Mouse (Mus musculus) kidney, embryonic 15.5 days (tissue): ENCODE results near the gene Olfr279. TPM values are rescaled to one million over a fixed set of nuclear protein-coding genes. Genes with fewer than 3 reads are reported as not detected.

Experiments
- ATAC-seq: fragments of 200-750 bp; cut with Nextera tagmentation; replicated peaks from 2 replicates; pipeline ENCODE4 v1.8.0; 2017; ENCODE audit warnings: moderate TSS enrichment; ENCODE audit not compliant: low FRiP score
- H3K27ac ChIP-seq: fragments of 300-500 bp; sonication (generic); 2 replicates; pipeline ENCODE4 v1.5.1; 2015; ENCODE audit warnings: mild to moderate bottlenecking, inconsistent platforms
- H3K27me3 ChIP-seq: fragments of 300-500 bp; sonication (generic); 2 replicates; pipeline ENCODE4 v1.6.1; 2015; ENCODE audit warnings: inconsistent platforms
- H3K36me3 ChIP-seq: fragments of 300-500 bp; sonication (generic); 2 replicates; pipeline ENCODE4 v1.6.1; 2015; ENCODE audit warnings: inconsistent platforms
- H3K4me1 ChIP-seq: fragments of 300-500 bp; sonication (generic); 2 replicates; pipeline ENCODE4 v1.6.1; 2015; ENCODE audit warnings: inconsistent platforms
- H3K4me2 ChIP-seq: fragments of 300-500 bp; sonication (generic); 2 replicates; pipeline ENCODE4 v1.6.1; 2015; ENCODE audit warnings: moderate library complexity, mild to moderate bottlenecking, inconsistent platforms
- H3K4me3 ChIP-seq: fragments of 300-500 bp; sonication (generic); replicated peaks from 2 replicates; pipeline ENCODE4 v1.5.1; 2015; ENCODE audit warnings: mild to moderate bottlenecking, inconsistent platforms
- H3K9ac ChIP-seq: fragments of 300-500 bp; sonication (generic); 2 replicates; pipeline ENCODE4 v1.6.1; 2015; ENCODE audit warnings: mild to moderate bottlenecking, inconsistent platforms
- H3K9me3 ChIP-seq: fragments of 300-500 bp; sonication (generic); replicated peaks from 2 replicates; pipeline ENCODE4 v1.6.1; 2016; ENCODE audit warnings: inconsistent platforms
- whole genome bisulfite sequencing: fragments of 180-500 bp; shearing (Covaris S2); methylation state at CpG from one replicate; pipeline ENCODE4 v1.1.7; 2015; ENCODE audit warnings: mixed read lengths; 5-methylcytosine and 5-hydroxymethylcytosine counted together
- polyA plus RNA-seq: library from polyadenylated mRNA; unstranded; fragments of >200 nt; fragmentation: Nextera tagmentation; extraction: Ambion mirVana; gene quantifications from 2 replicates; pipeline ENCODE4 v1.2.1, GENCODE M21; 2015

Olfr279 gene
- polyA plus RNA-seq, 1 experiment from 2014 or later: not detected

- H3K4me2 ChIP-seq: no peak overlapping the region
- H3K9me3 ChIP-seq: no peaks in the 10 kb centered on the region
- peaks cover 10% of the 10 kb centered on the region; the same call in 1 of the 2 replicates for H3K4me1 ChIP-seq
- H3K36me3 ChIP-seq: no peaks in the 10 kb centered on the region
- 95% methylated on average over 8 of the region's 8 CpGs for WGBS
- no peak overlapping the region for H3K27ac ChIP-seq
- no peak for ATAC-seq
- no peak overlapping the region for H3K9ac ChIP-seq
- no peaks in the 10 kb centered on the region for H3K27me3 ChIP-seq
- H3K4me3 ChIP-seq: no peak overlapping the region
Observed at GRCm38 (mm10) chr15:98486433-98487021, 5.7 kb upstream of the Olfr279 start.

- no peaks in the 10 kb centered on the region for H3K9me3 ChIP-seq
- H3K36me3 ChIP-seq: no peaks in the 10 kb centered on the region
- no peak for ATAC-seq
- H3K27ac ChIP-seq: no peak overlapping the region
- no peak overlapping the region for H3K9ac ChIP-seq
- no peak overlapping the region for H3K4me3 ChIP-seq
- WGBS: 72% methylated on average over 2 of the region's 2 CpGs
- H3K4me1 ChIP-seq: no peaks in the 10 kb centered on the region
- no peaks in the 10 kb centered on the region for H3K27me3 ChIP-seq
- H3K4me2 ChIP-seq: no peak overlapping the region
Observed at GRCm38 (mm10) chr15:98491332-98491731, 870 bp upstream of the Olfr279 start.

- H3K36me3 ChIP-seq: no peaks in the 10 kb centered on the region
- 83% methylated on average over 17 of the region's 17 CpGs for WGBS
- no peak overlapping the region for H3K4me2 ChIP-seq
- no peak overlapping the region for H3K27ac ChIP-seq
- no peak overlapping the region for H3K4me3 ChIP-seq
- no peak for ATAC-seq
- H3K9me3 ChIP-seq: no peaks in the 10 kb centered on the region
- no peak overlapping the region for H3K9ac ChIP-seq
- H3K27me3 ChIP-seq: no peaks in the 10 kb centered on the region
- no peaks in the 10 kb centered on the region for H3K4me1 ChIP-seq
Observed at GRCm38 (mm10) chr15:98497631-98498030, 5.4 kb downstream of the Olfr279 start.

DNA sequence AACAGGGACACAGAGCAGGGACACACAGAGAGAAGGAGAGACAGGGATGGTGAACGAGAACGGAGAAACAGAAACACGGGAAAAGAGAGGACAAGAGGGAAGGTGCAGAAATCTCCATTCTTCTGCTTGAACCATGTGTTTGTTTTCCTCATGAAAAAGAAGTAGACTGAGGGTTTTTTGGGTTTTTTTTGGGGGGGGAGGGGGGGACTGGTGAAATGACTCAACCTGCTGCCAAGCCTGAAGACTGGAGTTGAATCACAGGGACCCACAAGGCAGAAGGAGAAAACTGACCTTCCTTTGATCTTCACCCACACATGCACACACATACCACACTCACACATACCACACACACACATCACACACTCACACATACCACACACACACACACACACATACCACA lies 11.1 kb downstream of the Olfr279 start:
- Histone ChIP-seq H3K27ac (no peak overlapping the region), H3K4me2 (no peak overlapping the region), H3K9ac (no peak overlapping the region), H3K36me3 (no peaks in the 10 kb centered on the region), H3K4me3 (no peak overlapping the region), H3K9me3 (no peaks in the 10 kb centered on the region), H3K4me1 (peaks cover 5% of the 10 kb centered on the region), H3K27me3 (no peaks in the 10 kb centered on the region)
- WGBS: 80% methylated on average over 3 of the region's 3 CpGs
- ATAC-seq: no peak

DNA sequence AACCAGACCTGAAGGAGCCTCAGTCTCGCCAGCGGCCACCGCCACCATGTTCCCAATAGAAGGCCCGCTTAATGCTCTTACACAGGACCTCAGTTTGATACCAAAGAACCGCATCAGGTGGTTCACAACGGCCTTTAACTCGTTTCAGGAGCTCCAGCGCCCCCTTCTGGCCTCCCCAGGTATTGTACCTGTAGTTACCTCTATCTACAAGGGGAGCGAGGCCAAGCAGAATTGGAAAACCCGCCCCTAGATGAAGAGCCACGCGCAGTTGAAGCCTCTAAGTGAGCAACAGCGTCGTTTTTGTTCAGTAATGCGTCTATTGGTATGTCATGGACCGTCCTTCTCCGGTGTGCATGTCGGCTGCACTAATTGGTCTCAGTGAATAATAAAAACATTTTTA lies 12.3 kb downstream of the Olfr279 start:
- no peaks in the 10 kb centered on the region for H3K9me3 ChIP-seq
- WGBS: 13% methylated on average over 18 of the region's 18 CpGs
- H3K27me3 ChIP-seq: no peaks in the 10 kb centered on the region
- no peak overlapping the region for H3K4me3 ChIP-seq
- H3K36me3 ChIP-seq: no peaks in the 10 kb centered on the region
- H3K4me1 ChIP-seq: peaks cover 5% of the 10 kb centered on the region
- H3K27ac ChIP-seq: no peak overlapping the region
- H3K9ac ChIP-seq: no peak overlapping the region
- 0 out of 2 replicates have a peak overlapping the region, but pooled peaks have one; percentile 23 for H3K4me2 ChIP-seq
- no peak for ATAC-seq

DNA sequence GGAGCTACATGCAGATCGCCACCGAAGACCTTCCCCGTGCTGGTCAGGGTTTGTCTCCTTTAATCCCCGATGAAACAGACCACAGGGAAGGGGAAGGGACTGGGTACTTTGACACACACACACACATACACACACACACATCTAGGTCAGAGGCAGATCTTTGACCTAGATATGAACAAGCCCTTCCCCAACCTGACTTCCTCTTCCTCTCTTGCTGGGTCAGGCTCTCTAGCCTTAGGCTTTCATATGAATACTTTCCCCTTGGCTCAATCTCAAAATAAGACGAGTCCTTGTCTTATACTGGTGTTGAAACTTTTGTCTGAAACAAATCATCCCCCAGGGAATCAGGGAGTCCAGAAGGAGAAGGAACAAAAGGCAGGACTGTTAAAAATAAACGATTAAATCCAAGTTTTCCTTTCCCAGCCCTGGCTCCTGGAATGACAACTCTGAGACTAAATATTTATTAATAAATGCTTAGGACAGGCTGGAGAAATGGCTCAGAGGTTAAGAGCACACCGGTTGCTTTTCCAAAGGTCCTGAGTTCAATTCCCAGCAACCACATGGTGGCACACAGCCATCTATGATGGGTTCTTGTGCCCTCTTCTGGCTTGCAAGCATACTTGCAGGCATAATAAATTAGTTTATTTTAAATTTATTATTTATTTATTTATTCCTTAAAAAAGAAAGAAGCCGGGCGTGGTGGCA lies 14.2 kb downstream of the Olfr279 start:
- no peak overlapping the region for H3K4me2 ChIP-seq
- H3K36me3 ChIP-seq: no peaks in the 10 kb centered on the region
- ATAC-seq: no peak
- H3K4me1 ChIP-seq: peaks cover 12% of the 10 kb centered on the region
- H3K9me3 ChIP-seq: no peaks in the 10 kb centered on the region
- 77% methylated on average over 9 of the region's 9 CpGs for WGBS
- H3K27me3 ChIP-seq: no peaks in the 10 kb centered on the region
- H3K4me3 ChIP-seq: no peak overlapping the region
- no peak overlapping the region for H3K27ac ChIP-seq
- H3K9ac ChIP-seq: no peak overlapping the region

- ATAC-seq: no peak
- H3K9me3 ChIP-seq: no peaks in the 10 kb centered on the region
- peaks cover 12% of the 10 kb centered on the region for H3K4me1 ChIP-seq
- no peaks in the 10 kb centered on the region for H3K36me3 ChIP-seq
- H3K27me3 ChIP-seq: no peaks in the 10 kb centered on the region
- H3K4me2 ChIP-seq: no peak overlapping the region
- H3K27ac ChIP-seq: no peak overlapping the region
- no peak overlapping the region for H3K4me3 ChIP-seq
- no peak overlapping the region for H3K9ac ChIP-seq
- 86% methylated on average over 5 of the region's 6 CpGs for WGBS
Observed at GRCm38 (mm10) chr15:98507321-98507720, 15.1 kb downstream of the Olfr279 start.

GRCm38 (mm10) chr15:98509387-98509786 lies 17.2 kb downstream of the Olfr279 start:
- H3K27ac ChIP-seq: no peak overlapping the region
- no peaks in the 10 kb centered on the region for H3K27me3 ChIP-seq
- no peak overlapping the region for H3K4me2 ChIP-seq
- H3K4me3 ChIP-seq: no peak overlapping the region
- 57% methylated on average over 2 of the region's 2 CpGs for WGBS
- H3K4me1 ChIP-seq: peaks cover 16% of the 10 kb centered on the region
- no peaks in the 10 kb centered on the region for H3K36me3 ChIP-seq
- no peak for ATAC-seq
- H3K9me3 ChIP-seq: no peaks in the 10 kb centered on the region
- H3K9ac ChIP-seq: no peak overlapping the region

DNA sequence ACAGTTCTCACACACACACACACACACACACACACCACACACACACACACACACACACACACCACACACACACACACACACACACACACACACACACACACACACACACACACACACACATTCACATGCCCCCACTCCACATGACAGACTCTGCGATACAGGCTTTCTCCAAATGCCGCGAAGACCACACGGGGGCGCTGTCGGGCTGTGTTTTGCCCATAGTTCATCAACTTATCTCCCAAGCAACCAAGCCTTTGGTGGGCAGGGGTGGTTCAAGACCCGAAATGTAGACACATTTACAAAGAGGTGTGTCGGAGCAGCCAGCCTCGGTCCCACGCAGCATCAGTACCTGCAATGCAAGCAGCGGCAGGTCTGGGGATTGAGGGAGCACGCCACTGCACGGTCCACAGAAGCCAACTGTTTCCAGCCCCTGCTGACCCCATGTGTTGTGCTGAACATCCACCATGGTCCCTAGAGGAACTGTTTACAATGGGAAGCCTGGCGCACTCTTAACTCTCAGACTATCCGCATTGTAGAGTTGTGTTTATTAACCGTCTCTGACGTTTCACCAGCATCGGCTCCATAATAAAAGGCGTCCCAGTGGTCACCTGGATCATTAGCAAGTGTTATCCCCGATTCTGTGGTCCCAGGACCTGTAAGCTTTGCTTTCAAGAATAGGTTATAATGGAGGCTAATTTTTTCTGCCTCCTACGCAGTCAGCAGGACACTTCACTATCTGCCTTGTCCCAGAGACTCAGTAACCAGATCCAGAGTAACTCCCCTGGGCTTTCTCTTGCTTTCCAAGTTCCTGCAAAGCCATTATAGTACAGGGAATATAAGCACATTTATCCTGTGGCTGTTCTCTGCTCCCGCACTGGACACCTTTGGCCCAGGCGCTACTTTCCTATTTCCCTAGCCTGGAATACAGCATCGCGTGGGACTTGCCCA lies 18.5 kb downstream of the Olfr279 start:
- Histone ChIP-seq H3K36me3 (no peaks in the 10 kb centered on the region), H3K9me3 (no peaks in the 10 kb centered on the region), H3K4me1 (peaks cover 12% of the 10 kb centered on the region), H3K27me3 (no peaks in the 10 kb centered on the region), H3K9ac (no peak overlapping the region), H3K4me3 (peak overlapping the region; percentile 24; the same call in 1 of the 2 replicates), H3K4me2 (peak overlapping the region; percentile 64), H3K27ac (no peak overlapping the region)
- WGBS: 29% methylated on average over 25 of the region's 25 CpGs
- ATAC-seq: peak; percentile 25; the same call in 1 of the 2 replicates

DNA sequence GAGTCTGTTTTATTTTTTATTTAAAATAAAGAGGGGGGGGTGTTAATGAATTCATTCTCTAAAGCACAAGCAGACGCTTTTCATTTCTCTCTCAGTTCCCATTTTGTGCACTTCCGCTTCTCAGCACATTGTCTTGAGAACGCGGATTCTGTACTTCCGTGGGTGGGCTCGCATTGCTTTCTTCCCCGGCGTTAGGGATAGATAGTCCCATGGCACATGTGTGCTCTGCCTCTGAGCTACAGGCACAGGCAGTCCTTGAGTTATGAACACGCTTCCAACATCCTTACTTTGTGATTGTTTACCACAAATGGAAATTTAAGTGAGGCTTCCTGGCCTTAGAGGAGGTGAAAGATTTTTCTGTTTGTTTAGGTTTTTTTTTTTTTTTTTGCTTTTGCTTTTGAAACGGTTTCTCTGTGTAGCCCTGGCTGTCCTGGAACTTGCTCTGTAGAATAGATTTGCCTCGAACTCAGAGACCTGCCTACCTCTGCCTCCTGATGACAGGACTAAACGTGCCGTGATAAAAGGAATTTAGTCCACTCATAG lies 19.3 kb downstream of the Olfr279 start:
- Histone ChIP-seq H3K9ac (no peak overlapping the region), H3K9me3 (no peaks in the 10 kb centered on the region), H3K4me2 (peak overlapping the region; percentile 64), H3K4me1 (peaks cover 12% of the 10 kb centered on the region), H3K36me3 (no peaks in the 10 kb centered on the region), H3K4me3 (no peak overlapping the region), H3K27ac (no peak overlapping the region), H3K27me3 (no peaks in the 10 kb centered on the region)
- no peak for ATAC-seq
- 68% methylated on average over 13 of the region's 13 CpGs for WGBS

DNA sequence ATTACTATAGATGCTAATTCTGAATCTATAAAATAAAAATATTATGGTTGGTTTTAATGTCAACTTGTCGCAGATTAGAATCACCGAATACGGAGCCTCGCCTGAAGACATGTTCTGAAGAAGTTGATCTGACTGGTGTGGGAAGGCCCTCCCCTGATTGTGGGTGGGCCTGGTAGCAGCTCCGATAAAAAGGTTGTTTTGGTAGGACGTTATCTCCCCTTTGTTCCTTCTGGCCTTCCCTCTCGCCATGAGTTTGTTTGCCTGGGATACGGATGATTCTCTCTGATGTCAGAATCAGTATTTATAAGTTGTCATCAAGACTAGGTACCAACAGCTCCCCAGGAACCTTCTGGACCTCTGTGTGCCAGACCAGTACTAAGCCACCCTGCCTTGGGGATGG lies 20.0 kb downstream of the Olfr279 start:
- Histone ChIP-seq H3K4me2 (no peak overlapping the region), H3K27me3 (no peaks in the 10 kb centered on the region), H3K36me3 (no peaks in the 10 kb centered on the region), H3K9me3 (no peaks in the 10 kb centered on the region), H3K27ac (no peak overlapping the region), H3K4me3 (no peak overlapping the region), H3K4me1 (peaks cover 12% of the 10 kb centered on the region), H3K9ac (no peak overlapping the region)
- WGBS: 67% methylated on average over 8 of the region's 8 CpGs
- no peak for ATAC-seq
